Mouse (Mus musculus): ENCODE measurements around the gene Cemip. TPM values are rescaled to one million over a fixed set of nuclear protein-coding genes. Genes with fewer than 3 reads are reported as not detected.

The Cemip gene
- polyA plus RNA-seq, 1 experiment: 11.2 TPM

DNA sequence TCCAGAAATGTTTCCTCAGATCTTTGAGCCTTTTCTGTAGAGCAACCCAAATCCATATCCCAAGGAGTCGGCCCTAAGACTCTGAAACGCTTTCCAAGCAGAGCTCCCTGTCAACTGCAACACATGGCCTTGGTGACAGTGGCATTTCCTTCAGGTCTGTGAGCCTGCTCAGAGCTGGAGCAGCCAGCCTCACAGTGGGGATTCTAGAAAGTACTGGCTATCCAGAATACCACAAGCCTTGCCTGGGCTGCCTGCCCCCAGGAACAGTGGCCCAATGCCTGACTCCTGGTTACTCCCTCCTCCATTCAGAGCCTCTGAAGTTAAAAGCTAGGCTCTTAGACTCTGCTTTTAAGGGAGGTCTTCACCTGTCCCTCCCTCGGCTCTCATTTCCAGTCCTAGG is 12.4 kb downstream of the Cemip start:
- TF ChIP-seq POLR2AphosphoS2 (IDR thresholded peaks at IDR 0.05; ENCODE audit: insufficient read length, low read depth) (no peak), USF1 (IDR thresholded peaks at IDR 0.05; ENCODE audit: low read depth) (no peak), SRF (IDR thresholded peaks at IDR 0.05; ENCODE audit: control insufficient read depth, insufficient read length, low read depth) (no peak)
- Histone ChIP-seq H3K4me2 (ENCODE audit: low read depth) (no peak overlapping the region), H3K79me2 (ENCODE audit: control insufficient read depth, insufficient read depth) (peaks cover 3% of the 10 kb centered on the region), H3ac (ENCODE audit: control insufficient read depth, insufficient read length) (no peak overlapping the region), H3K36me3 (ENCODE audit: control insufficient read depth, insufficient read depth) (peaks cover 7% of the 10 kb centered on the region), H3K27me3 (ENCODE audit: control insufficient read depth, insufficient read depth, insufficient read length) (no peaks in the 10 kb centered on the region), H3K4me3 (no peak overlapping the region)

DNA sequence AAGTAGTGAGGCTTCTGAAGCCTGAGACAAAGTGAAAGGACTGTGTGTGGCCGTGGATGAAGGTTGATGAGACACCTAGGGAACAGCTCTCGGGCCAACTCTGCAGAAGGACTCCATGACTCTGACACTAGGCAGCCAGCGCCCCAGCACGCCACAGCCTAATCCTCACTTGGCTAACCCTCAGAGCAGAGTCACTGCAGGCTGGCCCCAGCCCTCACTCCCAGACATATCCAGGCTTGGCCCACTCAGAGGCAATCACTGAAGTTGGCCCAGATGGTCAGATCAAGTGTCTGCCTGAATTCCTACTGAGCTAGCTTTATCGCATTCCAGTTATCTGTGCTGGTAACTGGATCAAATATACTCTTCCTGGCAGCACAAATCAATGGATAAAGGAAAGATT is 17.4 kb downstream of the Cemip start:
- Histone ChIP-seq H3K4me2 (ENCODE audit: low read depth) (peak overlapping the region; percentile 45), H3K36me3 (ENCODE audit: control insufficient read depth, insufficient read depth) (peaks cover 7% of the 10 kb centered on the region), H3ac (ENCODE audit: control insufficient read depth, insufficient read length) (no peak overlapping the region), H3K27me3 (ENCODE audit: control insufficient read depth, insufficient read depth, insufficient read length) (no peaks in the 10 kb centered on the region), H3K79me2 (ENCODE audit: control insufficient read depth, insufficient read depth) (peaks cover 3% of the 10 kb centered on the region), H3K4me3 (no peak overlapping the region)
- TF ChIP-seq MYOD1 (IDR thresholded peaks at IDR 0.05; ENCODE audit: control insufficient read depth in 1 of 3, insufficient read length in 2 of 3, low read depth in 2 of 3) (peak in 1 of 3 experiments; percentile 23), MYOG (IDR thresholded peaks at IDR 0.05; ENCODE audit: control insufficient read depth in 1 of 3, insufficient read depth in 1 of 3, insufficient read length in 2 of 3, low read depth in 2 of 3) (peak in 1 of 3 experiments; percentile 34), TCF12 (IDR thresholded peaks at IDR 0.05; ENCODE audit: insufficient read depth, poor library complexity, severe bottlenecking) (no peak)

DNA sequence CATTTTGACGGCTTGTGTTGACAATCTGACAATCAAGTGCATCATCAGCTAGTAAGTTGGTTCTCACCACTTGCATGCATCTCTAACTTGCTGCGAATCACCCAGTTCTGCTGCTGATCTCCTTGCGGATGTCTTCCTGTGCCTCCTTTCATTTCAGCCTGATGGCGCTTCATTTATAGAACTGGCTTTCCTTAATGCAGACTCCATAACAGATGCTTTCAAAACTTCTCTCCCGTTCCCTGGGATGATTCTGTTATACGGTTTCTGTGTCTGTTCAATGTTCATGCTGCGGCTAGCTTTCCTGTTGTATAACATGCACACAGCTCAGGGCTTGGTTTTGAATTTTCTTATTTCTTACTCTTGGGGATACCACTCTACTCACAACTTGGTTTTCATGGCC is 26.5 kb downstream of the Cemip start:
- H3ac ChIP-seq (ENCODE audit: control insufficient read depth, insufficient read length): no peak overlapping the region
- H3K79me2 ChIP-seq (ENCODE audit: control insufficient read depth, insufficient read depth): no peaks in the 10 kb centered on the region
- H3K4me3 ChIP-seq: no peak overlapping the region
- TF ChIP-seq CEBPB (IDR thresholded peaks at IDR 0.05; ENCODE audit: insufficient read depth, poor library complexity, severe bottlenecking) (no peak), REST (IDR thresholded peaks at IDR 0.05; ENCODE audit: insufficient read depth, insufficient read length) (no peak), MAX (IDR thresholded peaks at IDR 0.05; ENCODE audit: low read depth) (no peak), POLR2A (IDR thresholded peaks at IDR 0.05; ENCODE audit: insufficient read length, low read depth) (no peak)
- no peaks in the 10 kb centered on the region for H3K36me3 ChIP-seq (ENCODE audit: control insufficient read depth, insufficient read depth)
- H3K27me3 ChIP-seq (ENCODE audit: control insufficient read depth, insufficient read depth, insufficient read length): no peaks in the 10 kb centered on the region
- H3K4me2 ChIP-seq (ENCODE audit: low read depth): no peak overlapping the region

DNA sequence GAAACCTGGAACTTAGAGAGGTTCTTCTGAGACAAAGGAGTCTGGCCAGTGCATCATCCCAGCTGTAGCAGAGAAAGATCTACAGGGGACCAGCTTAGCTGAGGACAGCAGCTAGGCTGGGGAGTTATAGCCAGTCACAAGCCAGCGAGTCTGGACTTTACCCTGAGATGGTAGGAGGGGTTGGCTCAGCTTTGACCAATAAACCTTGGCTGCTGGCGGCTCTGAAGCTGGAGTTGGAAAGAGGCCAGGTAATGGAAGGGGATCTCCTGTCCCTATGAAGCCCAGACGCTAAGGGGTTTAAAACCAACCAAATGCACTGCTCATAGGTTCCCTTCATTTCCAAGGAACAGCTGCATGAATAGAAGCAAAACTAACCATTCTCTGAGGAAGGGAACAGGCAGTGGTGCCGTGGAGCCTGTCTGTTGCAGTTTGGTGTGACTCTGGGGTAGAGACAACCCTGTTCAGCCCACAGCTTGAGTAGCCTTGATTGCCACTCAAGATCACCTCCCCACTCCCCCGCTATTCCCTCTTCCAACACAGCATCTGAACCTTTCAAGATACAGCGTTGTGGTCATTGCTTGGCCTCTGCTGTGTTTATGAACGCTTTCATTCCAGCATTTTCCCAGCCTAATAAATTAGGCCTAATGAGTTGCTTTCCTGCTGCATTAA is 30.2 kb downstream of the Cemip start:
- TF ChIP-seq MYOG (IDR thresholded peaks at IDR 0.05; ENCODE audit: control insufficient read depth in 1 of 3, insufficient read depth in 1 of 3, insufficient read length in 2 of 3, low read depth in 2 of 3): no peak
- TF ChIP-seq POLR2AphosphoS2 (IDR thresholded peaks at IDR 0.05; ENCODE audit: insufficient read length, low read depth): no peak
- TF ChIP-seq TCF12 (IDR thresholded peaks at IDR 0.05; ENCODE audit: insufficient read depth, poor library complexity, severe bottlenecking): no peak
- TF ChIP-seq CEBPB (IDR thresholded peaks at IDR 0.05; ENCODE audit: insufficient read depth, poor library complexity, severe bottlenecking): no peak
- H3K27me3 ChIP-seq (ENCODE audit: control insufficient read depth, insufficient read depth, insufficient read length): no peaks in the 10 kb centered on the region
- H3K79me2 ChIP-seq (ENCODE audit: control insufficient read depth, insufficient read depth): no peaks in the 10 kb centered on the region
- no peaks in the 10 kb centered on the region for H3K36me3 ChIP-seq (ENCODE audit: control insufficient read depth, insufficient read depth)
- H3K4me2 ChIP-seq (ENCODE audit: low read depth): no peak overlapping the region
- no peak overlapping the region for H3K4me3 ChIP-seq
- no peak overlapping the region for H3ac ChIP-seq (ENCODE audit: control insufficient read depth, insufficient read length)

DNA sequence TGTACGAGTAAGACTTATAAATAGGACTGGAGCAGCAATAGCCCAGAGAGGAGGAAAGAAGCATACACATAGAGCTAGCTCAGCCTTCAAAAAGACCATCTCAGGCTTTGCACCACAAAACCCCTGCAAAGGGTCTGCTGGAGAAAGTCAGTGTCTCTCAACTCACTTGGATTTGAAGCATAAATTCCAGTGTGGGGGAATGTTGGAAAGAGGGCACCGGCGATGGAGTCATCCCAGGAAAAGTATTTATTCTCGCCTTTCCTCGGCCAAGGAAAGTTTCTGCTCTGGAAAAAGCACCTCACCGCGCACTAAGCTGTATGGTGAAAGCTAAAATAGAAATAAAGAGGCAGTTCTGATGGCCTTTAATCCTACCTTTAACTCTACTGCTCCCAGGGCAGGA is 32.4 kb downstream of the Cemip start:
- H3K27me3 ChIP-seq (ENCODE audit: control insufficient read depth, insufficient read depth, insufficient read length): no peaks in the 10 kb centered on the region
- TF ChIP-seq TCF3 (IDR thresholded peaks at IDR 0.05; ENCODE audit: insufficient read length, low read depth) (no peak), TCF12 (IDR thresholded peaks at IDR 0.05; ENCODE audit: insufficient read depth, poor library complexity, severe bottlenecking) (no peak), CEBPB (IDR thresholded peaks at IDR 0.05; ENCODE audit: insufficient read depth, poor library complexity, severe bottlenecking) (no peak), SRF (IDR thresholded peaks at IDR 0.05; ENCODE audit: control insufficient read depth, insufficient read length, low read depth) (no peak), MAX (IDR thresholded peaks at IDR 0.05; ENCODE audit: low read depth) (no peak), POLR2A (IDR thresholded peaks at IDR 0.05; ENCODE audit: insufficient read length, low read depth) (no peak), REST (IDR thresholded peaks at IDR 0.05; ENCODE audit: insufficient read depth, insufficient read length) (no peak), E2F4 (IDR thresholded peaks at IDR 0.05; ENCODE audit: insufficient read depth) (no peak), USF1 (IDR thresholded peaks at IDR 0.05; ENCODE audit: low read depth) (no peak), POLR2AphosphoS2 (IDR thresholded peaks at IDR 0.05; ENCODE audit: insufficient read length, low read depth) (no peak), MYOD1 (IDR thresholded peaks at IDR 0.05; ENCODE audit: control insufficient read depth in 1 of 3, insufficient read length in 2 of 3, low read depth in 2 of 3) (no peak), MYOG (IDR thresholded peaks at IDR 0.05; ENCODE audit: control insufficient read depth in 1 of 3, insufficient read depth in 1 of 3, insufficient read length in 2 of 3, low read depth in 2 of 3) (no peak)
- H3K4me2 ChIP-seq (ENCODE audit: low read depth): no peak overlapping the region
- H3K4me3 ChIP-seq: no peak overlapping the region
- no peaks in the 10 kb centered on the region for H3K79me2 ChIP-seq (ENCODE audit: control insufficient read depth, insufficient read depth)
- H3K36me3 ChIP-seq (ENCODE audit: control insufficient read depth, insufficient read depth): no peaks in the 10 kb centered on the region
- H3ac ChIP-seq (ENCODE audit: control insufficient read depth, insufficient read length): no peak overlapping the region
